Mouse (Mus musculus) ES-E14 (cell line): ENCODE results near the gene P4ha2. TPM values are rescaled to one million over a fixed set of nuclear protein-coding genes. Genes with fewer than 3 reads are reported as not detected.

ENCODE experiments used
- DNase-seq: peaks from one replicate; pipeline ENCODE4 v3.0.0-alpha.2; 2013; ENCODE audit warnings: low read depth, low spot score
- H3K27ac ChIP-seq: 2 replicates; pipeline ENCODE4 v1.5.1; 2012; ENCODE audit warnings: low read depth, mild to moderate bottlenecking, low read length, moderate library complexity, mixed read lengths; ENCODE audit not compliant: poor library complexity, insufficient read depth, severe bottlenecking
- H3K36me3 ChIP-seq: 2 replicates; pipeline ENCODE4 v1.6.1; 2012; ENCODE audit warnings: mild to moderate bottlenecking, low read length, moderate library complexity, mixed read lengths; ENCODE audit not compliant: control insufficient read depth, poor library complexity, insufficient read depth, severe bottlenecking
- H3K4me1 ChIP-seq, 2 experiments: fragments of 150-350 bp in 1 of 2; sonication (generic) in 1 of 2; 2 replicates each; pipeline ENCODE4 v1.6.1; 2012; ENCODE audit warnings: low read length in 2 of 2, mild to moderate bottlenecking in 1 of 2, mixed read lengths in 1 of 2; ENCODE audit not compliant: control insufficient read depth in 2 of 2, insufficient read depth in 2 of 2, poor library complexity in 1 of 2
- H3K4me3 ChIP-seq, 2 experiments: fragments of 150-350 bp in 1 of 2; sonication (generic) in 1 of 2; 2 replicates each; pipeline ENCODE4 v1.5.1; 2012; ENCODE audit warnings: low read length in 2 of 2, low read depth in 1 of 2, mild to moderate bottlenecking in 1 of 2, mixed read lengths in 1 of 2; ENCODE audit not compliant: insufficient read depth in 1 of 2, poor library complexity in 1 of 2, severe bottlenecking in 1 of 2
- H3K9ac ChIP-seq: 2 replicates; pipeline ENCODE4 v1.6.1; 2012; ENCODE audit warnings: low read depth, mild to moderate bottlenecking, low read length, mixed read lengths; ENCODE audit not compliant: poor library complexity, insufficient read depth, severe bottlenecking
- H3K9me3 ChIP-seq: fragments of 150-350 bp; sonication (generic); 2 replicates; pipeline ENCODE4 v1.6.1; 2012; ENCODE audit warnings: low read depth, mild to moderate bottlenecking, low read length; ENCODE audit not compliant: control insufficient read depth, insufficient read depth
- CHD2 ChIP-seq: IDR thresholded peaks from 2 replicates; pipeline ENCODE4 v1.6.1; 2014; ENCODE audit warnings: mild to moderate bottlenecking, low read depth, low read length, inconsistent platforms
- HCFC1 ChIP-seq: IDR thresholded peaks from 2 replicates; pipeline ENCODE4 v1.6.1; 2012; ENCODE audit warnings: low read length, inconsistent platforms, borderline replicate concordance; ENCODE audit not compliant: insufficient read depth
- MAFK ChIP-seq: IDR thresholded peaks from 2 replicates; pipeline ENCODE4 v1.6.1; 2014; ENCODE audit warnings: mild to moderate bottlenecking, low read depth, low read length, inconsistent platforms; ENCODE audit not compliant: insufficient read depth
- ZC3H11A ChIP-seq: IDR thresholded peaks from 2 replicates; pipeline ENCODE4 v1.6.1; 2012; ENCODE audit warnings: low read depth, mild to moderate bottlenecking, inconsistent platforms, low read length, borderline replicate concordance
- ZNF384 ChIP-seq: IDR thresholded peaks from 2 replicates; pipeline ENCODE4 v1.6.1; 2012; ENCODE audit warnings: low read depth, low read length, inconsistent platforms
- in situ Hi-C, 2 experiments: fragments of 600-800 bp; cut with MboI; formaldehyde crosslinking; loops; one replicate each; pipeline ENCODE4 v1.15.1; 2025; ENCODE audit warnings: low sequenced_read_pairs in 2 of 2, inconsistent platforms in 1 of 2; ENCODE audit not compliant: unreplicated experiment in 2 of 2
- total RNA-seq: library from RNA; depleted of rRNA; stranded (reverse); fragments of 300-350 nt; gene quantifications from 2 replicates; pipeline ENCODE4 v1.2.3, GENCODE M21; 2012

P4ha2 gene
- total RNA-seq, 1 experiment, result 53.2 TPM

GRCm38 (mm10) chr11:54084976-54085375 is 14.9 kb upstream of the P4ha2 start:
- TF ChIP-seq ZC3H11A, result no peak
- TF ChIP-seq ZNF384, result no peak
- no peak for TF ChIP-seq MAFK
- no peak for TF ChIP-seq CHD2
- TF ChIP-seq HCFC1, result no peak
- no peak overlapping the region for H3K9ac ChIP-seq
- in situ Hi-C loops, result no loop called here
- H3K36me3 ChIP-seq, result no peaks in the 10 kb centered on the region
- H3K9me3 ChIP-seq, result no peaks in the 10 kb centered on the region
- DNase-seq, result no peak
- no peaks in the 10 kb centered on the region for H3K4me1 ChIP-seq
- no peak overlapping the region for H3K4me3 ChIP-seq
- H3K27ac ChIP-seq, result no peak overlapping the region

GRCm38 (mm10) chr11:54085816-54086215 is 14.1 kb upstream of the P4ha2 start:
- DNase-seq, result no peak

GRCm38 (mm10) chr11:54088253-54088946 is 11.5 kb upstream of the P4ha2 start:
- TF ChIP-seq ZNF384 (no peak), ZC3H11A (no peak), CHD2 (no peak), MAFK (no peak), HCFC1 (no peak)
- in situ Hi-C loops, result no loop called here
- no peak for DNase-seq
- Histone ChIP-seq H3K9me3 (no peaks in the 10 kb centered on the region), H3K36me3 (no peaks in the 10 kb centered on the region), H3K9ac (no peak overlapping the region), H3K27ac (no peak overlapping the region), H3K4me3 (no peak overlapping the region), H3K4me1 (no peaks in the 10 kb centered on the region)

More at GRCm38 (mm10) chr11:54085816-54086215, 14.1 kb upstream of the P4ha2 start:
- in situ Hi-C loops, result no loop called here
- Histone ChIP-seq H3K4me3 (no peak overlapping the region), H3K9me3 (no peaks in the 10 kb centered on the region), H3K4me1 (no peaks in the 10 kb centered on the region), H3K27ac (no peak overlapping the region), H3K36me3 (no peaks in the 10 kb centered on the region), H3K9ac (no peak overlapping the region)
- TF ChIP-seq CHD2, result no peak
- TF ChIP-seq ZC3H11A, result no peak
- no peak for TF ChIP-seq HCFC1
- TF ChIP-seq ZNF384, result no peak
- no peak for TF ChIP-seq MAFK

GRCm38 (mm10) chr11:54088947-54089317 is 11.0 kb upstream of the P4ha2 start:
- H3K27ac ChIP-seq, result no peak overlapping the region
- H3K4me3 ChIP-seq, result no peak overlapping the region
- TF ChIP-seq ZC3H11A, result peak; percentile 47; the same call in 1 of the 2 replicates
- no peak for TF ChIP-seq MAFK
- H3K4me1 ChIP-seq, result no peaks in the 10 kb centered on the region
- H3K36me3 ChIP-seq, result no peaks in the 10 kb centered on the region
- H3K9me3 ChIP-seq, result no peaks in the 10 kb centered on the region
- in situ Hi-C loops, result no loop called here
- DNase-seq, result no peak
- H3K9ac ChIP-seq, result no peak overlapping the region
